Mouse (Mus musculus) megakaryocyte, embryonic 14.5 days (primary cell): Measurements from ENCODE around the gene Ss18l2. TPM values are rescaled to one million over a fixed set of nuclear protein-coding genes. Genes with fewer than 3 reads are reported as not detected.

Source experiments
- H3K27me3 ChIP-seq: replicated peaks from 2 replicates; pipeline ENCODE3; 2012; ENCODE audit warnings: inconsistent platforms
- H3K36me3 ChIP-seq: replicated peaks from 2 replicates; pipeline ENCODE3; 2012; ENCODE audit warnings: low read length, inconsistent platforms, mixed read lengths
- H3K4me1 ChIP-seq: 2 replicates; pipeline ENCODE4 v1.6.1; 2012; ENCODE audit warnings: inconsistent platforms
- H3K4me3 ChIP-seq: replicated peaks from 2 replicates; pipeline ENCODE3; 2012; ENCODE audit warnings: moderate library complexity, mild to moderate bottlenecking, inconsistent platforms
- H3K9me3 ChIP-seq: 2 replicates; pipeline ENCODE4 v1.6.1; 2012; ENCODE audit warnings: inconsistent platforms
- FLI1 ChIP-seq: IDR thresholded peaks from 2 replicates; pipeline ENCODE4 v1.6.1; 2012; ENCODE audit warnings: low read length, inconsistent platforms, mixed read lengths
- GATA1 ChIP-seq: IDR thresholded peaks from 3 replicates; pipeline ENCODE4 v1.6.1; 2012; ENCODE audit warnings: mixed read lengths, low read length, inconsistent platforms, borderline replicate concordance
- polyA plus RNA-seq: library from polyadenylated mRNA; stranded (reverse); fragments of >175 nt; gene quantifications from 2 replicates; pipeline ENCODE4 v1.2.3, GENCODE M21; 2012; ENCODE audit warnings: low replicate concordance; ENCODE audit not compliant: insufficient read depth

Gene Ss18l2
- polyA plus RNA-seq, 1 experiment: 45.4 TPM

DNA sequence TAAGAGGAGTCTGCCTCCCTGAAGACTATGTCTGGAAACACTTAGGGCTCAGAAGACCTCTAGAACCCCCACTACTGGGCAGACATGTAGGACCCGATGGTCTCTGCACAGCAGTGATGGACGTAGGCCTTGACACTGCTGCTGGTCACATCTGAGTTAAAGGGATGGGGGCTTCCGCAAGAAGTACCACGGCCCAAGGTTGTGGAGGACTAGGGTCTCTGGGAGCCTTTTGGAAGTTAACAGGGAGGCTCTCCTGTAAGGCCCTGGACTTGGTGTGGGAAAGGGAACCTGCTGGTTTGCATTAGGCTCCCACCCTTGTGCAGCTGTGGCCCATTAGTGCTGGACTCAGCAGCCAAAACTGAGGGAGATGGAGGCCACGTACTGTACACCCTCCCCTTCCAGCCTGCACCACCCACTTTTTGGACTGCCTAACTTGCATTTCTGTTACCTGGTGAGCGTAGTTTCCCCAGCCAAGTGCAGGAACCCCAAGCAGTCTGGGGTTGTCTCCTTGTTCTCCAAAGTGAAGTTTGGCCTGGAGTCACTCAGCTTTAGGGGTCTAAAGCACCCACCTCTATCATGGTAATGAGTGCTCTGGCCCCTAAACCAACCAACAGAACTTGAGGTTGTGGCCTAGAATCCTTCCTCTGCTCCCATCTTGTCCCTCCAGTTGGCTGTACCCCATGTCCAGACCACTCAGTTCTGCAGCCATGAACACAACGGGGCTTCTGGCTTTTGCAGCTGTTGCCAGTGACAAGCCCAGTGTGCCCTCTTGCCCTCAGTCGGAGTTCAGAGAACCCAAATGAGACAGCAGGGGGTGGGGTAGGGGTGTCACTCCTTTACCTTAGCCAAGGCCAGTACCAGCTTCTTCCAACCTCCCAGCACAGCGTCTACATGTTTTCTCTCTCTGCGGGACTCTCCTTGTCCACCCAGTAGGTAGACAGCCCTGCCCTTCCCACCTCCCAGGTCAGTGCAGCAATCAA is 48.0 kb downstream of the Ss18l2 start:
- Histone ChIP-seq H3K36me3 (peaks cover 53% of the 10 kb centered on the region), H3K9me3 (no peaks in the 10 kb centered on the region), H3K27me3 (peaks cover 53% of the 10 kb centered on the region)

DNA sequence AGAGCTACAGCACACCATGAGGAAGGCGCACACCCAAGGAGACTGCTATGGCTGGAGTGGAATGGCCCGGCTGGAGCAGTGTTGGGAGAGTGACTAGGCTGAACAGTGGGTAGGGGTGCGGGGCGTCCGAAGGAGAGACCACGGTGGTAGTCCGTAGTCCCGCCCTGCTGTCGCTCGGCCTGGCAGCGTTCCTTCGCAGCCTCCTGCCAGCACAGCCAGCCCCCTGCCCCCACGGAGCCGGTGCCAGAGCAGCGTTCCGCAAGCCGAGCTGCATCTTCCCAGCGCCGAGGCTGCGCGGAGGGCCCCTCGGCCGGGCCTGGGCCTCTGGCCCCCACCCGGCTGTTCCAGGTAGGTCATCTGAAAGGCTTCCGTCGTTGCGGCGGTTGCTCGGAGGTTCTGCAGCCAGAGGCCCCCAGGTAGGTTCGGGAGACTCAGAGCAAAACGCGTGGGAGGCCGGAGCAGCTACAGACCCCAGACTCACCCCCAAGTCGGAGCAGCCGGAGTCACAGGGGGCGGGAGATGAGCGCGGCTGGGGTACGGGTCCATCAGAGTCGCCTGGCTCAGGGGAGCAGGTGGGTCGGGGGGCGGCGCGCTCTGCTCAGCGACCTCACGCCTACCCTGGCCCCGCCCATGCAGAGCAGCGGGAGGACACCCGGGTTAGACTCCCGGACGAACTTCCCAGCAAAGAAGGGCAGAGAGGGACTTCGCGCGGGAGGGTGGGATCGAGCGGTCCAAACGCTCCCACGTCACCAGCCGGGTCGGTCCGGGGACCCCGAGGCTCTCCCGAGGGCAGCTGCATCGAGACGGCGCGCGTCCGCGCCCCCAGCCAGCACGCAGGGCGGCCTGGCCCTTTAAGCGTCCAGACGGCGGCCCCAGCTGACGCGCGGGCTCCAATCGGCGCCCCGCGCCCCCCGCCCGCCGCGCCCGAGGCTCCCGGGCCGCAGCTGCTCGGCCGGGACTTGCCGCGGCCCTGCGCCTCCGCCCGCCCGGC is 49.3 kb downstream of the Ss18l2 start, which contains the start of gene Zfp651:
Gene Zfp651, plus strand, starts transcription at position 240 of the 991 bp plus-strand sequence.
- H3K27me3 ChIP-seq: peaks cover 65% of the 10 kb centered on the region
- no peak for TF ChIP-seq FLI1
- TF ChIP-seq GATA1: no peak
- no peaks in the 10 kb centered on the region for H3K9me3 ChIP-seq
- H3K36me3 ChIP-seq: peaks cover 40% of the 10 kb centered on the region
- peak within 1 kb of the TSS; percentile 91 for H3K4me3 ChIP-seq
- H3K4me1 ChIP-seq: peaks cover 55% of the 10 kb centered on the region

More for the DNA sequence above, 48.0 kb downstream of the Ss18l2 start:
- TF ChIP-seq FLI1: no peak
- no peak for TF ChIP-seq GATA1
- peaks cover 55% of the 10 kb centered on the region for H3K4me1 ChIP-seq
- H3K4me3 ChIP-seq: peak overlapping the region; percentile 44

DNA sequence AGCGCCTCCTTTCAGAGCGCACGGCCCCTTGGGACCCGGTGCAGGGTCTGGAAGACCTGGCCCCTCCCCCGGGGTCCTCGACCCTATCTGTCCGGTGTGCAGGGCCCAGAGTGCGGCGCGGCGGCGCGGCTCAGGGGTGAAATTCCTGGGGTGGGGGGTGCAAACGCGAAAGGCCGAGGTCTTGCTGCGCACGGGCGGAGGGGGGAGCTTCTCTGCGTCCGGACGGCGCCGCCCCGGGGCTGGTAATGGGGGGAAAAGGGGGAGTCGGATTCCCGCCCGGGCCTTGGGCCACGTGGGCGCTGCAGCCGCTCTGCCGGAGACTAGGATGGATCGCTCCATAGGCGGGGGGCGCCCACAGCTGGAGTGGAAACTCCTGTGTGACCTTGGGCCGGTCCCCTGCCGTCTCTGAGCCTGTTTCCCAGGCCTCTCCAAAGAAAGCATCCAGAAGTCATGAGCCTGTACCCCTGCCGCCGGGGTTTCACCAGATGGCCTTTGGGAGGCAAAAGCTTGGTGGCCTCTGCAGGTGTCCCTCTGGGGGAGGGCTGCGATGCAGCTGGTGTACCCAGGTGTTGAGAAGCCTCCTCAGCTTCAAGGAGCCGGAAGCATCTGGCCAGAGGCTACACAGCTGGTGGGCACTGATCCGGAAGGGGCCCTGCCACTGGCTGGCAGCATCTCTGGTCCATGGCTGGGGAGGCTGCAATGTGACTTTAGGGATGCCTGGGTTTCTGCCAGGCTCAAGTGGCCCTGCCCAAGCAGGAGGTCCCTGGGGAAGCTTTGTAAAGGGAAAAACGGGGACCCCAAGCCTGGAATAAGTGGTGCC is 50.4 kb downstream of the Ss18l2 start:
- Histone ChIP-seq H3K4me3 (peak overlapping the region; percentile 91), H3K9me3 (no peaks in the 10 kb centered on the region), H3K36me3 (peaks cover 29% of the 10 kb centered on the region), H3K4me1 (peaks cover 50% of the 10 kb centered on the region), H3K27me3 (peaks cover 76% of the 10 kb centered on the region)
- TF ChIP-seq FLI1 (no peak), GATA1 (no peak)

DNA sequence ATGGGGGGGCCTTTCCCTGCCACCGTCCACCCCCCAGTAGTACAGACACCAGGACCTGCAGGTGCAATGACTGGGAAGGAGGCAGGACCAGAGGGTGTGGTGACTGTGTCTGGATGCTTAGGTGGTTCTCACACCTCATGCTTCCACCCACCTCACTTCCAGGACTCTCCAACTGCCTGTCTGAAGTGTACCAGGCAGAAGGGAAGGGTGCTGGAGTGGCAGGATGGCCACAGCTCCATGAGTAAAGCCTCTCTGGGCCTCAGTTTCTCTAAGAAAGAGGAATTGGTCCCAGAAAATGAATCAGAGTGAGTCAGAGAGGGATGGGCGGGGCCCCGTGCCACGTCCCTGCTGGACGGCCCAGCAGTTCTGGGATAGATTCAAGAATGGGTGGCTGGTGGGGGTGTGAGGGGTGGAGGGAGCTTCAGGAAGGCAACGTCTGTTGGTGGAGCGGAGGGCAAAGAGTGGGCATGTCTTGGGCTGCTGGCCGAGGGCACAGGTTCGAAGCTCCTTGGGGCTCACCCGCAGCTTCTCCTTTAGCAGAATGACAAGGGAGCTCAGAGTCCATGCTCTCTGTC is 51.0 kb downstream of the Ss18l2 start:
- H3K4me3 ChIP-seq: peak overlapping the region; percentile 33
- peaks cover 81% of the 10 kb centered on the region for H3K27me3 ChIP-seq
- peaks cover 22% of the 10 kb centered on the region for H3K36me3 ChIP-seq
- TF ChIP-seq GATA1 (no peak), FLI1 (no peak)
- H3K4me1 ChIP-seq: peaks cover 46% of the 10 kb centered on the region
- no peaks in the 10 kb centered on the region for H3K9me3 ChIP-seq

DNA sequence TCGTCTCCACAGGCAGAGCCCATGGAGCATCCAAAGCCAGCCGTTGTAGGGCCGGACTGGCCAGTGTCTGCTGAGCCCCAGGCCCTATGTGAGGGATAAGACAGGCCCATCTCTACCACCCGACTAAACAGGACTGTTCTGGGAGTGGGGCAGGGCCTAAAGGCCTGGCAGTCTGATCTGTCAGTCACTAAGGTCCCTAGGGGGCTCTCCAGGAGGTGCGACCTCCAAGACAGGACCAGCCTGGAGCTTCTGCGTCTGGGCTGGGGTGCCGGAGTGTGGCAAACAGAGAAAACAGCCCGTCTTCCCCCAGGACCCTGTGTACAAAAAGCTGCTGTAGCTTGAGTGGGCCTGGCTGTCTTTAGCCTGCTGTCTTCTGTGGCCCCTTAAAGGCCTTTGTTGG is 51.7 kb downstream of the Ss18l2 start:
- TF ChIP-seq FLI1: no peak
- no peak for TF ChIP-seq GATA1
- Histone ChIP-seq H3K27me3 (peaks cover 85% of the 10 kb centered on the region), H3K9me3 (no peaks in the 10 kb centered on the region), H3K4me3 (no peak overlapping the region), H3K4me1 (peaks cover 42% of the 10 kb centered on the region), H3K36me3 (peaks cover 17% of the 10 kb centered on the region)

DNA sequence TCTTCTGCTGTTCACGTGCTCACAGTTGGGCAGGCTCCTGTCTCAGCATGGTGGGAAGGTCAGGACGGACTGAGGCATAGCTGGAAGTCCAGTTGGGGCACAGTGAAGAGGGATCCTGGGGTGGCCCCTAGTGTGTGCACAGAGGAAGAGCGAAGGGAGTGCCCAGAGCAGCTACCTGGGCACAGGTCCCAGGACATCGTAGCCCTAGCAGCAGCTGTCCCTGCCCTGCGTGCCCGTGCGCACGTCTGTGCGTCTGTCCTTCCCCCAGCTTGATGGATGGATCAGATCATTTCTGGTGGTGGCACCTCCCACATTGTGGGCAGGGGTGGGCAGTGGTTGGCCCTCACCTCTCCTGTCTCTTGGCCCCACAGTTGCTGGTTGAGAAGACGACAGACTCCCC is 52.1 kb downstream of the Ss18l2 start:
- TF ChIP-seq GATA1 (no peak), FLI1 (no peak)
- peak overlapping the region; percentile 23 for H3K4me3 ChIP-seq

DNA sequence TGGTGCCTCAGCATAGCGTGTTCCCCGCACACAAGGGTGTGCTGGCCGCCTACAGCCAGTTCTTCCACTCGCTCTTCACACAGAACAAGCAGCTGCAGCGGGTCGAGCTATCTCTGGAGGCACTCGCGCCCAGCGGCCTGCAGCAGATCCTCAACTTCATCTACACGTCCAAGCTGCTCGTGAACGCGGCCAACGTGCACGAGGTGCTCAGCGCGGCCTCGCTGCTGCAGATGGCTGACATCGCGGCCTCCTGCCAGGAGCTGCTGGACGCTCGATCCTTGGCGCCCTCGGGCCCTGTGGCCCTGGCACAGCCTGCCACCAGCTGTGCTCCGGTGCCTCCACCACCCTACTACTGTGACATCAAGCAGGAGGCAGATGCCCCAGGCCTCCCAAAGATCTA is 52.6 kb downstream of the Ss18l2 start:
- peak overlapping the region; percentile 40 for H3K4me3 ChIP-seq
- no peaks in the 10 kb centered on the region for H3K9me3 ChIP-seq
- H3K27me3 ChIP-seq: peaks cover 90% of the 10 kb centered on the region
- H3K36me3 ChIP-seq: peaks cover 10% of the 10 kb centered on the region
- no peak for TF ChIP-seq GATA1
- TF ChIP-seq FLI1: no peak
- H3K4me1 ChIP-seq: peaks cover 34% of the 10 kb centered on the region

More for the DNA sequence above, 52.1 kb downstream of the Ss18l2 start:
- Histone ChIP-seq H3K4me1 (peaks cover 39% of the 10 kb centered on the region), H3K36me3 (peaks cover 14% of the 10 kb centered on the region), H3K27me3 (peaks cover 89% of the 10 kb centered on the region), H3K9me3 (no peaks in the 10 kb centered on the region)

Other genes starting within 250 kb of the Ss18l2 start
- not detected in 2 replicates for gene Cck, start 214.6 kb upstream of the Ss18l2 start, polyA plus RNA-seq
- 0.51 TPM in 1 of 2 replicates, not detected in the other for gene Lyzl4, start 68.2 kb upstream of the Ss18l2 start, polyA plus RNA-seq
- gene Vipr1, start 67.6 kb upstream of the Ss18l2 start, polyA plus RNA-seq: 0.07 and 2.5 TPM in 2 replicates
- 1.2 and 2.4 TPM in 2 replicates for gene Sec22c, start 4.8 kb upstream of the Ss18l2 start, polyA plus RNA-seq
- 4.4 and 6.4 TPM in 2 replicates for gene Nktr, start 8.8 kb downstream of the Ss18l2 start, polyA plus RNA-seq
- 1.9 and 2.9 TPM in 2 replicates for gene Zfp651, start 49.0 kb downstream of the Ss18l2 start, polyA plus RNA-seq
- not detected in 2 replicates for gene Klhl40, start 67.3 kb downstream of the Ss18l2 start, polyA plus RNA-seq
- not detected in 2 replicates for gene Hhatl, start 82.2 kb downstream of the Ss18l2 start, polyA plus RNA-seq
- gene Ccdc13, start 129.1 kb downstream of the Ss18l2 start, polyA plus RNA-seq: 0.34 TPM in 1 of 2 replicates, not detected in the other
- gene Higd1a, start 148.0 kb downstream of the Ss18l2 start, polyA plus RNA-seq: 42.4 and 57.7 TPM in 2 replicates
- gene Ackr2, start 188.0 kb downstream of the Ss18l2 start, polyA plus RNA-seq: 1.5 TPM in 1 of 2 replicates, not detected in the other
- not detected in 2 replicates for gene Cyp8b1, start 206.0 kb downstream of the Ss18l2 start, polyA plus RNA-seq
- gene Fam198a, start 240.7 kb downstream of the Ss18l2 start, polyA plus RNA-seq: not detected in 2 replicates